Mouse (Mus musculus): ENCODE measurements around the gene Cmah. TPM values are rescaled to one million over a fixed set of nuclear protein-coding genes. Genes with fewer than 3 reads are reported as not detected.

Cmah gene
- polyA plus RNA-seq, 1 experiment: 0.12 TPM

DNA sequence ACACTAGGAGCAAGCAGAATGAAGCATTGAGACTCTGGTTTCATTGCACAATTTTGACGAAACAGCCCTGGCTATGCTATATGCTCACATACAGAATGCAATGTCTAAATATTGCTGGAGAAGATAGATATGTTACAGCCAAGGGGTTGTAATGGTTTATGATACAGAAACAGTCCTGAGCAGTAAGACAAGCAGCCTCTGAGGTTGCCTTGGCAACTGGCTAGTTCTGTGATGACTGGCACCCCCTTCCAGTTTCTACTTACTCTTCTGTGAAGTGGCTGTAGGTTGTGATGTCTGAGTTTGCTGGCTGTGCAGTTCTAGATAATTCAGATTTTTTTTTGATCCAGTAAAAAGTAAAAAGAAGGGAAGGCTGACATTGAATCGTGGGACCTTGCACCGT lies 166.6 kb downstream of the Cmah start:
- no peak overlapping the region for H3K4me3 ChIP-seq (ENCODE audit: low read depth, low read length)
- no peak overlapping the region for H3K27ac ChIP-seq (ENCODE audit: insufficient read depth, low read length)
- H3K9me3 ChIP-seq (replicated peaks; ENCODE audit: control insufficient read depth, insufficient read depth, low read length, poor library complexity, severe bottlenecking): no peaks in the 10 kb centered on the region
- no peaks in the 10 kb centered on the region for H3K36me3 ChIP-seq (ENCODE audit: control insufficient read depth, insufficient read depth, low read length, poor library complexity, severe bottlenecking)
- TF ChIP-seq EP300 (IDR thresholded peaks at IDR 0.05; ENCODE audit: insufficient read depth, low read depth, low read length): no peak
- TF ChIP-seq CTCF (IDR thresholded peaks at IDR 0.05; ENCODE audit: low read depth, low read length): no peak
- H3K27me3 ChIP-seq (ENCODE audit: control insufficient read depth, insufficient read depth, low read length, poor library complexity, severe bottlenecking): no peaks in the 10 kb centered on the region
- no peaks in the 10 kb centered on the region for H3K4me1 ChIP-seq (ENCODE audit: control insufficient read depth, insufficient read depth, low read length)
- H3K9ac ChIP-seq (ENCODE audit: low read depth, poor library complexity, severe bottlenecking): no peak overlapping the region

DNA sequence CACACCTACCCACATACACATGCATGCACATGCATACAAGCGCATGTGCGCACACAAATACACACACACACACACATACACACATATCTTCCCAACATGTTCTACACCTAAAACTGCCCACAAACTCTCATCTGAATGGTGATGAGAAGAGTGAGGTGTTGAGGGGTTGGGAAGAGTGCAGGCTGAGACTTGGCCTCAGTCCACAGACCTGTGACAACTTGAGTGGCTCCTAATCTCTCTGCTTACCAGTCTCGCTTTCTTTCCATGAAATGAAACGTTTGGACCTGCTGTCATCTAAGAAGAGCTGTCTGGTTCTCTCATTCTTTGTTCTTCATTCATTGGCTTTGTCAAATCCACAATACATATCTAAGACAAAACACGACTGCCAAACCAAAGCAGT lies 169.1 kb downstream of the Cmah start:
- H3K4me1 ChIP-seq (ENCODE audit: control insufficient read depth, insufficient read depth, low read length): no peaks in the 10 kb centered on the region
- H3K9me3 ChIP-seq (replicated peaks; ENCODE audit: control insufficient read depth, insufficient read depth, low read length, poor library complexity, severe bottlenecking): no peaks in the 10 kb centered on the region
- no peaks in the 10 kb centered on the region for H3K36me3 ChIP-seq (ENCODE audit: control insufficient read depth, insufficient read depth, low read length, poor library complexity, severe bottlenecking)
- H3K9ac ChIP-seq (ENCODE audit: low read depth, poor library complexity, severe bottlenecking): no peak overlapping the region
- H3K27ac ChIP-seq (ENCODE audit: insufficient read depth, low read length): no peak overlapping the region
- no peak overlapping the region for H3K4me3 ChIP-seq (ENCODE audit: low read depth, low read length)
- TF ChIP-seq EP300 (IDR thresholded peaks at IDR 0.05; ENCODE audit: insufficient read depth, low read depth, low read length) (no peak), CTCF (IDR thresholded peaks at IDR 0.05; ENCODE audit: low read depth, low read length) (no peak), POLR2A (IDR thresholded peaks at IDR 0.05; ENCODE audit: insufficient read depth, low read length) (no peak)
- no peaks in the 10 kb centered on the region for H3K27me3 ChIP-seq (ENCODE audit: control insufficient read depth, insufficient read depth, low read length, poor library complexity, severe bottlenecking)

DNA sequence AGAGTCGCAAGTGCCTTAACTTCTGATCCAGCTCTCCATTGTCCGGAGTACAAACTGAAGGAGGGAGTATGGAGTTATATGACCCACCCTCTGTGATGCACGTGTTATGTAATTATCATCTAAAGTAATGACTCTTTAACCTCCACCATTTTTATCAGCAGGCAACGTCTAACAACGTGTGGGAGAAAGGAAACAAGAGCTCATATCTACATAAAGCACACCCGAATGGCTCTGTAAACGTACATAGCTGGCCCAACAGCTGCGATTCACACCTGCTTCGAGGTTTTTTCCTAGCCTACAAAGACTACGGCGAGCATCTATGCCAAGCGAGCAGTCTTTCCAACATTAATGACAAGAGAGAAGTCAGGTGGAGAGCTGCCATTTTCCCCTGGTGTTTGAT lies 169.8 kb downstream of the Cmah start:
- Histone ChIP-seq H3K27me3 (ENCODE audit: control insufficient read depth, insufficient read depth, low read length, poor library complexity, severe bottlenecking) (no peaks in the 10 kb centered on the region), H3K27ac (ENCODE audit: insufficient read depth, low read length) (no peak overlapping the region), H3K4me3 (ENCODE audit: low read depth, low read length) (no peak overlapping the region), H3K4me1 (ENCODE audit: control insufficient read depth, insufficient read depth, low read length) (no peaks in the 10 kb centered on the region), H3K9me3 (replicated peaks; ENCODE audit: control insufficient read depth, insufficient read depth, low read length, poor library complexity, severe bottlenecking) (no peaks in the 10 kb centered on the region), H3K36me3 (ENCODE audit: control insufficient read depth, insufficient read depth, low read length, poor library complexity, severe bottlenecking) (no peaks in the 10 kb centered on the region), H3K9ac (ENCODE audit: low read depth, poor library complexity, severe bottlenecking) (no peak overlapping the region)
- TF ChIP-seq EP300 (IDR thresholded peaks at IDR 0.05; ENCODE audit: insufficient read depth, low read depth, low read length) (no peak), CTCF (IDR thresholded peaks at IDR 0.05; ENCODE audit: low read depth, low read length) (no peak), POLR2A (IDR thresholded peaks at IDR 0.05; ENCODE audit: insufficient read depth, low read length) (no peak)

DNA sequence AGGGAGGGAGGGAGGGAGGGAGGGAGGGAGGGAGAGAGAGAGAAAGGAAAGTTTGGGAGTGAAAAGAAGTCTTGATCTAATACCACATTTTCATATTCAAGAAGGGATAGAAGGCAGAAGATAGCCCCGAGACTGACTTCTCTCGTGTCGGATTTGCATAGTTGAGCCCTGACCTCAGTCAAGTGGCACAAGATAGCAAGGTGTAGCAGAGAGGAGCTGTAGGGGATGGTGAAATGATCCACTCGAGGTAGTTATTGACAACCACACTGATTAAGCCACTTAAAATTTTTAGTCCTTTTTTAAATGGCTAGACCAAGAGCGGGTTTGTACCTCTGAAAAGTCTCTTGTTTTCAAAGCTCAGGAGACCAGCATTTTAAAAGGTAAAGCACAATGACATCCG lies 171.1 kb downstream of the Cmah start:
- Histone ChIP-seq H3K4me1 (ENCODE audit: control insufficient read depth, insufficient read depth, low read length) (no peaks in the 10 kb centered on the region), H3K27ac (ENCODE audit: insufficient read depth, low read length) (no peak overlapping the region), H3K36me3 (ENCODE audit: control insufficient read depth, insufficient read depth, low read length, poor library complexity, severe bottlenecking) (no peaks in the 10 kb centered on the region), H3K9me3 (replicated peaks; ENCODE audit: control insufficient read depth, insufficient read depth, low read length, poor library complexity, severe bottlenecking) (no peaks in the 10 kb centered on the region), H3K4me3 (ENCODE audit: low read depth, low read length) (no peak overlapping the region), H3K9ac (ENCODE audit: low read depth, poor library complexity, severe bottlenecking) (no peak overlapping the region), H3K27me3 (ENCODE audit: control insufficient read depth, insufficient read depth, low read length, poor library complexity, severe bottlenecking) (no peaks in the 10 kb centered on the region)
- TF ChIP-seq CTCF (IDR thresholded peaks at IDR 0.05; ENCODE audit: low read depth, low read length) (no peak), POLR2A (IDR thresholded peaks at IDR 0.05; ENCODE audit: insufficient read depth, low read length) (no peak), EP300 (IDR thresholded peaks at IDR 0.05; ENCODE audit: insufficient read depth, low read depth, low read length) (no peak)

DNA sequence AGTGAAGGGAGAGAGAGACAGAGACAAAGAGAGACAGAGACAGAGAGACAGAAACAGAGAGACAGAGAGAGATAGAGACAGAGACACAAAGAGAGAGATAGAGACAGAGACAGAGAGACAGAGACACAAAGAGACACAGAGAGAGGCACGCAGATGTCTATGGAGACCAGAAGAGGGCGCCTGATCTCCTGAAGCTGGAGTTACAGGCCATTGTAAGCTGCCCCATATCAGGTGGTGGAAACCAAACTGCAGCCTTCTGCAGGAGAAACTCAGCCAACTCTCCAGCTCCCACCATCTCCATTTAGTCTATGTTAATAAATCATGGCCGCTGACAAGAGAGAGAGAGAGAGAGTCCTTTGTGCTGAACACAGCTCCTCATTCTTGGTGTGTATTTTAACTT lies 172.3 kb downstream of the Cmah start:
- TF ChIP-seq EP300 (IDR thresholded peaks at IDR 0.05; ENCODE audit: insufficient read depth, low read depth, low read length) (no peak), CTCF (IDR thresholded peaks at IDR 0.05; ENCODE audit: low read depth, low read length) (peak; percentile 63)
- no peak overlapping the region for H3K9ac ChIP-seq (ENCODE audit: low read depth, poor library complexity, severe bottlenecking)

DNA sequence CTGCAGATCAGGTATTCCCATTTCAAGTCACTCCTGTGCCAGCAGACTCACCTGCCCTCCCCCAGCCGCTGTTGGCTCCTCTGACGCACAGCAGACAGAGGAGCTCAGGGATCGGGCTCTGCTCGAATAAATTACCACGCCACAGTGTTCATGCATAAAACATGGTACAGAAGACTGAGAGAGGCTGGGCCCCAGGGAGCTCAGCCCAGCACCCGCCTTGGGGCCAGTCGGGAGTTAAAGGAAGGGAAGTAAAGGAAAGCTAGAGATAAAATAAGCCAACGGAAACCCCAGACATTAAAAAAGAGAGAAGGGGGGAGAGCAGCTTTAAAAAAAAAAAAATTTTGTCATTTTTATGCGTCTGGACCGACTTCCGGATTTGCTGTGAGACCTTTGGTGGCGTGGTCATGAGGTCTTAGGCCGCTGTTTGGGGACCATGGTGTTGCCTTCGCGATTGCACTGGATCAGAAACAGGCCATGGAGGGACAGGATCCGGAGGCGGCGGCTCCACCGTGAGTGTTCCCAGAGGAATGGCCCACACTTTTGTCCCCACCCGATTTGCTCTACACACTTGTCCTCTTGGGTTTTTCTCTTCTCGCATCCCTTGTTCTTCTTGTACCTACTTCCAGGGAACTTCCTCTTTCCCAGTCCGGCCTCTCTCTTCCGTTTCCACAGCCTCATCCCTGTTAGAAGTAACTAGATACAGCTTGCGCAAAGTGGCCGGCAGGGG lies 174.1 kb downstream of the Cmah start:
- Histone ChIP-seq H3K27ac (ENCODE audit: insufficient read depth, low read length) (no peak overlapping the region), H3K4me3 (ENCODE audit: low read depth, low read length) (no peak overlapping the region), H3K4me1 (ENCODE audit: control insufficient read depth, insufficient read depth, low read length) (no peaks in the 10 kb centered on the region), H3K9ac (ENCODE audit: low read depth, poor library complexity, severe bottlenecking) (no peak overlapping the region), H3K36me3 (ENCODE audit: control insufficient read depth, insufficient read depth, low read length, poor library complexity, severe bottlenecking) (no peaks in the 10 kb centered on the region), H3K27me3 (ENCODE audit: control insufficient read depth, insufficient read depth, low read length, poor library complexity, severe bottlenecking) (no peaks in the 10 kb centered on the region), H3K9me3 (replicated peaks; ENCODE audit: control insufficient read depth, insufficient read depth, low read length, poor library complexity, severe bottlenecking) (no peaks in the 10 kb centered on the region)
- TF ChIP-seq CTCF (IDR thresholded peaks at IDR 0.05; ENCODE audit: low read depth, low read length): no peak
- no peak for TF ChIP-seq POLR2A (IDR thresholded peaks at IDR 0.05; ENCODE audit: insufficient read depth, low read length)
- no peak for TF ChIP-seq EP300 (IDR thresholded peaks at IDR 0.05; ENCODE audit: insufficient read depth, low read depth, low read length)

More for the DNA sequence above, 172.3 kb downstream of the Cmah start:
- no peaks in the 10 kb centered on the region for H3K4me1 ChIP-seq (ENCODE audit: control insufficient read depth, insufficient read depth, low read length)
- H3K27ac ChIP-seq (ENCODE audit: insufficient read depth, low read length): no peak overlapping the region
- no peaks in the 10 kb centered on the region for H3K36me3 ChIP-seq (ENCODE audit: control insufficient read depth, insufficient read depth, low read length, poor library complexity, severe bottlenecking)
- H3K4me3 ChIP-seq (ENCODE audit: low read depth, low read length): no peak overlapping the region
- no peaks in the 10 kb centered on the region for H3K9me3 ChIP-seq (replicated peaks; ENCODE audit: control insufficient read depth, insufficient read depth, low read length, poor library complexity, severe bottlenecking)
- H3K27me3 ChIP-seq (ENCODE audit: control insufficient read depth, insufficient read depth, low read length, poor library complexity, severe bottlenecking): no peaks in the 10 kb centered on the region

Measured in ES-Bruce4 (cell line).